Mouse (Mus musculus) ZHBTc4 (cell line): ENCODE results near the gene Trim31.
"Not testable (repeated sequence)": the region's sequence is repeated elsewhere in the genome, so short reads cannot be mapped to it uniquely, and the experiment has no call there.

Source experiments
- DNase-seq: peaks from one replicate; pipeline ENCODE4 v3.0.0-alpha.2; 2011; ENCODE audit warnings: low read depth, low spot score

The Trim31 gene

DNA sequence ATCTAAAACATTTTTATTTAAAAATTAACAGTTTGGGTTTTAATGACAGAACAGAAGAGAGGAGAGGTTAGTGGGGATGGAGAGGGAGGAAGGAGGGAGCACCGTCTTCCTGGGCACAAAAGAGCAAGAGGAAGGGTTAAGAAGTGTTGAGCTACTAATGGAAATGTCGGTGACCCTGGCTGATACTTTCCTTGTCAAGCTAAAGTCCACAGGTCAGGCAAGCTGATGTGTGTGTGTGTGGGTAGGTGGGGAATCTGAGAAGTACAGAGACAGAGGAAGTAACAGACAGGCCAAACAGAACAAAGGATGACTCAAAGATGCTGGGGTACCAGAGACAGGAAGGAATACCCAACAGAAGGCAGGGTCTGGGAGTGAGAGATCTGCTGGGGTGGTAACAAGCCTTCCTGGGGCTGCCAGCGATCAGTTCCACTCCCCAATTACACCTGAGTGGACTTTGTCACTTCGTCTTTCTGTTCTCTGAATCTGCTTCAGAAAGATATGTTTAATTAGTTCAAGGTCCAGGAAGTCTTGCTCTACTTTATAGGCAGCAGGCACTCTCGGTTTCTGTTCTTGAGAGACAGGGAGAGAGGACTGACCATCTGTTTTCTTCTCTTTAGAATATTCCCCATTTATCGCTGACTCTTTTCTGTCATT lies at the start of gene Trim31:
Trim31 (plus strand) TSS at position 567 of the 654 bp plus-strand sequence.
- no peak for DNase-seq

GRCm38 (mm10) chr17:36848911-36849310 lies 49.0 kb upstream of the Trim31 start:
- DNase-seq: no peak

DNA sequence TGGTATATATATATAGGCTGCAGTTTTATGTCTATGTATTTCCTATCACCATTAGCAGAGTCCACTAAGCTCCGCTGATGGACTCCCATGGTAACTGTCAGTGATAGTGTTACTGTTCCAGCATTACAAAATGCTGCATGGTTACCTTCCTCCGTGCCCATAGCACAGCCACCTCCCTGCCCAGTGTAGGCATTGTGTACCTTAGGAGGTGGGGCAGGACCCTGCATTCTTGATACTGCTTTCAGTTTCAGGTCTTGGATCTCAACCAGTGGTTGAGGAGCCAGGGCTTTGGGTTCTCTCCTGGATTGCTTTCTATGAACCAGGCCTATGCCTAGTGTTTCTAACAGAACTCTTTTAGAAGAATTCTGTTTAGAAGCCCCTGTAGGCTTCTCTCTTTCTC lies 47.9 kb upstream of the Trim31 start:
- DNase-seq: no peak

GRCm38 (mm10) chr17:36851200-36851599 lies 46.7 kb upstream of the Trim31 start:
- DNase-seq: no peak

GRCm38 (mm10) chr17:36851627-36852026 lies 46.3 kb upstream of the Trim31 start:
- DNase-seq: no peak

- DNase-seq: no peak
Measured at GRCm38 (mm10) chr17:36855484-36855883, 42.4 kb upstream of the Trim31 start.

DNA sequence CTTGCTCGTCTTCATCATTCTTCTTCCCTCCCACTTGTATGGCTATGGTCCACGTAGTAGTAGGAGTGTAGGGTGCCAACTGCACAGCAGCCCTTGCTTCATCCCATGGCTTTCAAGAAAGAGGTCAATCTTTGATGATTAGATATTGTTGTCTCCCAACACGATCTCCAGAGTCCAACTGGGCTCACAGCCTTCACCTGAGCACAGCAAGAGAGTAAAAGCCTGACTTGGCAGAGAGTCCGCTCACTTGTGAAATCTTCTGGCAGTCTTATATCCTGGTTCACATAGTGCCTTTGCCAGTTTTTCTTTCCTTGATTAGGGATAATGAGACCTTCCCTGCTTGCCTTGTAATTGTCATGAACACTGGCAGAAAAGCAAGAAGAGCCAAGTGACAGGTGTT lies 41.7 kb upstream of the Trim31 start:
- no peak for DNase-seq

- no peak for DNase-seq
Measured at GRCm38 (mm10) chr17:36858181-36858580, 39.7 kb upstream of the Trim31 start.

DNA sequence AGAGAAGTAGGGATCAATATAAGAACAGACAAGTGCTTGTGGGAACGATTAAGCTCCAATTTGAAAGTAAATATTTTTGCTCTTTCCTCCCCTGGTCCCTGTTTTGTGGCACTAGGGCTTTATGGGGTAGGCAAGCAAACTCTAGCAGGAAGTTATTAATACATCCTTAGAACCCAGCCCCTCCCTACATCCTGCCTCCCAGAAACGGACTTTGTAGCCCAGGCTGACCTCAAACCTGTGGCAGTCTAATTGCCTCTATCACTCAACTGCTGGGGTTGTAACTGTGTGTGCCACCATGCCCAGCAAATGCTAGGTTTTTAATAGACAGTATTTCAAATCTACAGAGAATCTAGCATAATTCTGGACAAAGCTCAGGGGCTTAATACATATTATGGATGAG lies 36.2 kb upstream of the Trim31 start:
- no peak for DNase-seq

DNA sequence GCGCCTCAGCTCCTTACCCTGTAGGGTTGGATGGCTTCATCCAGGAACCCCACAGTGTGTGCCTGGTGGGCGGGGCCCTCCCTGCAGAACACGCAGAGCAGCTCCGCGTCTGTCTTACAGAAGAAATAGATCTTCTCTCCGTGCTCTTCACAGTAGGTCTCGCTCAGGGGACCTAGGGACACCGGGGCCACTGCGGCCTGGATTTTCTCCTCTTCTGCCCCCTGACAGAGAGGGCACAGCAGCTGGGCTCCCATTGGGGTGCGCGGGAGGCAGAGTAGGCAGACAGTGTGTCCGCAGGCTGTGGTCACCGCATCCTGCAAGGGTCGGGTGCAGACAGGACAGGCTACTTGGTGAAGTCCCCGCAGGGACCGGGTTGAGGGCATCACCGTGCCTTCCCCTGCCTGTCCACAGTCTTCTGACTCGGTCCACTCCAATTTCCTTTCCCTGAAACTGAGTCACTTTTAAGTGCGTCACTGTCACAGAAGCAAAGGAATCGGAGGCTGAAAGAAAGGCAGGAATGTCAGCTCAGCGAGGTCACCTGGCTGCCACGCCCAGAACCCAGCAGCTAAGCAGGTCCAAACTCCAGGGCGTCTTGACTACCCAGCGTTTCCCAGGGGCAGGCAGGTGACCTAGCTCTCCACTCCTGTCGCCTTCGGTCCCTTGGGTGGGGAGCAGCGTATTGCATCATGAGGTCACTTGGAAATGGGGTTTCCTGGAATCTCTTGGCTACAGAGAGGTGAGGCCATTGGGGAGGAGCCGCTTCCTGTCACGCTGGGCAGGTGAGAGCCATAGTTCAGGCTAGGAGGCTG lies 31.0 kb upstream of the Trim31 start, which contains the start of gene Trim15:
Trim15 (minus strand) TSS at position 492 of the 809 bp plus-strand sequence.
- DNase-seq: peak; percentile 57

DNA sequence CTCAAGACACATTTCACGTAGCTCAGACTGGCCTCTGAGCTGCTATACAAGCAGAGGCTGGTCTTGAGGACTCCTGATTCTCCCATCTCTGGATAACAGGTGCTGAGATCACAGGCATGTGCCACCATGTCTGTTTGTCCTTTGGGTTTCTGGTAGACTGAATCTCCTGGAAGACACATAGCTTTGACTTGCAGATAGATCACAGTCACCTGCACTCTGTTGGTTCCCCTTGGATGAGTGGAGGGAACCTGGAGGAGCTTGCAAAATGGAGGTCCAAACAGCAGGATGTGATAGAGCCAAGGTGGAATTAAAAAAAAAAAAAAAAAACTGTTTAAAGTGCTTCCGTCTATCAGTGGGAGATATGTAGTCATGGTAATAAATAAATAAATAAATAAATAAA lies 29.1 kb upstream of the Trim31 start:
- no peak for DNase-seq

DNA sequence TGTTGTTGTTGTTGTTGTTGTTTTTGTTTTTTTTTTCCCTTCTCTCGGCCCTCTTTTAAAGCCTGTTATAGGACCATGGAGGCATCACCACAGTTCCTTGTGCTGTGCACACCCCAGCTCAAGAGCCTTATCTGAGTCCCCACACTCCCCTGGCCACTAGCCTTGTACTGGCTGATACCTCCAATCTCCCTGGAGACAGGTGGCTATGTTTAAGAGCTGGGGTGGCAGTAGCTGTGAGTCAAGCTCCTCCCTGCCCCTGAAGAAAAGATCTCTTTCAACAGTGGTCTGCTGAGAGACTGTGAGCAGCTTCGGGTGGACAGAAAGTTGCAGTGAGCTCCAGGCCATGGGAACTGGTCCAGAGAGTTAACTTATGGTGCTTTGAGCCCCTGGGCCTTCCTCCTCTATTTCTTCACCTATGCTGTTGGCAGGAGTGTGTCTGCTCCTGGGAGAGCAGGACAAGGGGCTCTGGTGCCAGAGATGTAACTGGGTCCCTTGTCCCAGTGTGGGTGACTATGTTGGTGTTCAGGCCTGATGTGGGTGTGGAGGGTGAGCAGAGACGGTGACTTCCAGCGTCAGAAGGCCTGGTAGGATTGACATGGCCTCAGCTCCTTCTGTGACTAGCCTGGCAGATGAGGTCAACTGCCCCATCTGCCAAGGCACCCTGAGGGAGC lies 28.5 kb upstream of the Trim31 start, which contains the start of gene Trim10:
Trim10 (plus strand) TSS at position 291 of the 671 bp plus-strand sequence.
- no peak for DNase-seq

- DNase-seq: no peak
Measured at GRCm38 (mm10) chr17:36869955-36870810, 27.7 kb upstream of the Trim31 start.

DNA sequence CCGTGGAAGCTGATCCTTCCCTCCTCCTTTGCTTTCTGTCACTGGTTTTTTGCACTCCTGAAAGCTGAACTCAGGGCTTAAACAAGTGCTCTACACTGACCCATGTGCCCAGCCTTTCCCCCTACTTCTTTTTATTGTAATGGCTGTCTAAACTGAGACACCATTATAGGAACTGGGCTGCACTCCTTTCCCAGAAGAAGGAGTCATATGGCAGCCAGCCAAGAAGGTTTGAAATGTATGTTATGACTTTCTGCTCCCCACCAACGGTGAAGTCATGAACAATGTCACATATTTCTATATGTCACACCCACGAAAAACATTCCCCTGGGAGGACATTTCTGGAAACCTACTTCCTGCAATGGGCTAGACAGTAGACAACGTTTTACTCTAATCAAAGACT lies 23.3 kb upstream of the Trim31 start:
- no peak for DNase-seq

GRCm38 (mm10) chr17:36883350-36883749 lies 14.6 kb upstream of the Trim31 start:
- DNase-seq: no peak

GRCm38 (mm10) chr17:36885132-36885790 lies 12.7 kb upstream of the Trim31 start:
- no peak for DNase-seq

- DNase-seq: no peak
Measured at GRCm38 (mm10) chr17:36890073-36890903, 7.6 kb upstream of the Trim31 start, which contains the start of gene Trim40. Gene Trim40 (minus strand): TSS chr17:36890123.

DNA sequence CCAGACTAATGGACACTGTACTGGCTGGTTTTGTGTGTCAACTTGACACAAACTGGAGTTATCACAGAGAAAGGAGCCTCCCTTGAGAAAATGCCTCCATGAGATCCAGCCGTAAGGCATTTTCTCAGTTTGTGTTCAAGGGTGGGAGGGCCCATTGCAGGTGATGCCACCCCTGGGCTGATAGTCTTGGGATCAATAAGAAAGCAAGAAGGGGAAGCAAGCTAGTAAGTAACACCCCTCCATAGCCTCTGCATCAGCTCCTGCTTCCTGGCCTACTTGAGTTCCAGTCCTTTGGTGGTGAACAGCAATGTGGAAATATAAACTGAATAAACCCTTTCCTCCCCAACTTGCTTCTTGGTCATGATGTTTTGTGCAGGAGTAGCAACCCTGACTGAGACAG lies 6.4 kb upstream of the Trim31 start:
- not testable (repeated sequence) for DNase-seq

DNA sequence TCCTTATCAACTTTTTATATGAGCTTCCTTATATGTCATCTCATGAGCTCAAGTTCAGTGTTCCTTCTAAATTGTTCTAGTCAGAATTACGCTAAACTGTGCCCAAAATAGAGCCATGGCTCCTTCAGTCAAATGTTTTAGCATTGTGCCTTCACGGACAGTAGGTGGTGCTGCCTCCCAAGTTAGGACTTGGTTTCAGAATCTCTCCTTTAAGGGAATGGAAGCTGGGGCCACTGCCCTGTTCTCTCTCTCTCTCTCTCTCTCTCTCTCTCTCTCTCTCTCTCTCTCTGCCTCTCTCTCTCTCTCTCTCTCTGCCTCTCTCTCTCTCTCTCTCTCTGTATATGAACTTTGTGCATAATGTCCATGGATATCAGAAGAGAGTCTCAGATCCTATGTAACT lies 5.6 kb upstream of the Trim31 start:
- DNase-seq: peak; percentile 75

- DNase-seq: no peak
Measured at GRCm38 (mm10) chr17:36893387-36893786, 4.5 kb upstream of the Trim31 start.
